Comparison of ENCODE assay signal across 8 mouse cellular contexts in genomic region chr2:26020714-26021560, GRCm38 (mm10). TPM values are rescaled to one million over a fixed set of nuclear protein-coding genes. Genes with fewer than 3 reads are reported as not detected.
DNase-seq lines count a peak whose midpoint lies in the region; ATAC-seq and TF ChIP-seq lines count a peak whose summit lies in the region.

No protein-coding gene starts in this region.

- peaks cover 4% of the 10 kb centered on the region; the same call in 1 of the 2 replicates for H3K4me1 ChIP-seq in kidney, adult 2 months (ENCODE audit: control insufficient read depth, insufficient read depth, low read length)
- peaks cover 16% of the 10 kb centered on the region for H3K4me1 ChIP-seq in forebrain, embryonic 13.5 days

- TF ChIP-seq POLR2A in kidney, adult 2 months (IDR thresholded peaks at IDR 0.05; ENCODE audit: low read depth, low read length), result no peak

- peak; percentile 51 for DNase-seq in kidney, adult 2 months
- no peak for DNase-seq in kidney, adult 11 months
- peak; percentile 67 for DNase-seq in heart, postnatal 4 days
- DNase-seq in layer of hippocampus, postnatal 36 days, result peak; percentile 37 to 47
- DNase-seq in lung, postnatal 14 days, result peak; percentile 27
- peak; percentile 55 for DNase-seq in right cerebral cortex, adult 18-20 months

- 1% methylated on average over 38 of the region's 38 CpGs for WGBS in kidney, adult 2 months
- 2% methylated on average over 38 of the region's 38 CpGs for WGBS in forebrain, embryonic 13.5 days

- peak overlapping the region; percentile 67 for H3K4me3 ChIP-seq in kidney, adult 2 months (ENCODE audit: insufficient read depth, low read depth, low read length)
- H3K4me3 ChIP-seq in forebrain, embryonic 13.5 days, result peak overlapping the region; percentile 85

- H3K36me3 ChIP-seq in kidney, adult 2 months (ENCODE audit: control insufficient read depth, insufficient read depth, low read length), result no peaks in the 10 kb centered on the region; the same call in 1 of the 2 replicates
- peaks cover 3% of the 10 kb centered on the region; the same call in 1 of the 2 replicates for H3K36me3 ChIP-seq in forebrain, embryonic 13.5 days (ENCODE audit: poor library complexity, severe bottlenecking)

- ATAC-seq in cerebellum, adult (ENCODE audit: insufficient number of reproducible peaks, low FRiP score, low TSS enrichment), result peak; percentile 64; the same call in 1 of the 2 replicates
- ATAC-seq in forebrain, embryonic 13.5 days, result no peak; the same call in none of the 2 replicates

- peak overlapping the region; percentile 95 for H3K4me2 ChIP-seq in forebrain, embryonic 13.5 days

- H3K27me3 ChIP-seq in kidney, adult 2 months (replicated peaks; ENCODE audit: control insufficient read depth, insufficient read depth, low read length), result no peaks in the 10 kb centered on the region
- 0 out of 2 replicates have a peak, but pooled peaks cover 2% of the 10 kb centered on the region for H3K27me3 ChIP-seq in forebrain, embryonic 13.5 days

- peak overlapping the region; percentile 67 for H3K27ac ChIP-seq in kidney, adult 2 months (ENCODE audit: insufficient read depth, low read depth, low read length)
- H3K27ac ChIP-seq in forebrain, embryonic 13.5 days, result peak overlapping the region; percentile 79

- no peak for TF ChIP-seq CTCF in kidney, adult 2 months (conservative IDR thresholded peaks at IDR 0.05; ENCODE audit: insufficient read depth, insufficient read length, low read depth, low read length)

- H3K9ac ChIP-seq in forebrain, embryonic 13.5 days, result peak overlapping the region; percentile 79

- no peaks in the 10 kb centered on the region for H3K9me3 ChIP-seq in forebrain, embryonic 13.5 days (replicated peaks)

RNA-seq across cellular contexts. Expression of gene Ubac1, which starts 0.6 kb away (rescaled TPM):
- 63.4 and 65.8 TPM in 2 replicates for polyA plus RNA-seq in kidney, adult 2 months (2012; rRNA removed)
- polyA plus RNA-seq in forebrain, embryonic 13.5 days (2015; fragmentation: Nextera tagmentation; extraction: Ambion mirVana), result 83.8 and 89.3 TPM in 2 replicates
- 10 to 100 TPM; 60.3 to 62.4 TPM for total RNA-seq in heart, postnatal 4 days (2021)
- 10 to 100 TPM; 57.7 to 59.0 TPM for total RNA-seq in layer of hippocampus, postnatal 36 days (2021)

RNA-seq across cellular contexts. Expression of gene Camsap1, which starts 37.9 kb away (rescaled TPM):
- 6.3 and 7.1 TPM in 2 replicates for polyA plus RNA-seq in kidney, adult 2 months (2012; rRNA removed)
- 30.7 and 35.1 TPM in 2 replicates for polyA plus RNA-seq in forebrain, embryonic 13.5 days (2015; fragmentation: Nextera tagmentation; extraction: Ambion mirVana)
- total RNA-seq in heart, postnatal 4 days (2021), result 10 to 100 TPM; 30.1 to 33.3 TPM
- 100 to 1,000 TPM; 123 to 135 TPM for total RNA-seq in layer of hippocampus, postnatal 36 days (2021)
